Mouse (Mus musculus) left cerebral cortex, adult 2 months (tissue): ENCODE data around the gene Bicd1. TPM values are rescaled to one million over a fixed set of nuclear protein-coding genes. Genes with fewer than 3 reads are reported as not detected.
"Not testable (repeated sequence)": the region's sequence is repeated elsewhere in the genome, so short reads cannot be mapped to it uniquely, and the experiment has no call there.

ENCODE experiments used
- DNase-seq, 2 experiments: peaks; one replicate each; pipeline ENCODE4 v3.0.0; 2021 to 2022; ENCODE audit warnings: low spot score in 2 of 2, mixed read lengths in 1 of 2; ENCODE audit errors: extremely low spot score in 1 of 2
- H3K27ac ChIP-seq: fragments of 200-600 bp; 2 replicates; pipeline ENCODE4 v1.8.1; 2022
- H3K4me3 ChIP-seq: fragments of 200-600 bp; 2 replicates; pipeline ENCODE4 v1.8.1; 2022
- CTCF ChIP-seq: fragments of 200-600 bp; IDR thresholded peaks from 2 replicates; pipeline ENCODE4 v1.8.1; 2022; ENCODE audit warnings: antibody characterized with exemption, mild to moderate bottlenecking, moderate library complexity
- intact Hi-C: fragments of 180-260 bp; cut with DNase I; formaldehyde crosslinking; loops from one replicate; pipeline ENCODE4 v1.15.1; 2025
- total RNA-seq, 2 experiments: library from RNA; stranded (reverse); gene quantifications; 2 replicates each; pipeline ENCODE4 v1.2.3; 2021

The Bicd1 gene
- total RNA-seq, 2 experiments from 2014 or later, result 47.9 to 50.7 TPM

- DNase-seq, result no peak
- intact Hi-C loops, result no loop called here
- peak; percentile 44 for TF ChIP-seq CTCF
- Histone ChIP-seq H3K4me3 (no peak overlapping the region), H3K27ac (no peak overlapping the region)
Observed at GRCm38 (mm10) chr6:149439140-149439539, 30.5 kb downstream of the Bicd1 start.

- H3K4me3 ChIP-seq, result no peak overlapping the region
- intact Hi-C loops, result no loop called here
- H3K27ac ChIP-seq, result no peak overlapping the region
- no peak for TF ChIP-seq CTCF
- DNase-seq, result no peak
Observed at GRCm38 (mm10) chr6:149442884-149443283, 34.2 kb downstream of the Bicd1 start.

- TF ChIP-seq CTCF, result no peak
- intact Hi-C loops, result no loop called here
- DNase-seq, result no peak
- H3K27ac ChIP-seq, result no peak overlapping the region
- no peak overlapping the region for H3K4me3 ChIP-seq
Observed at GRCm38 (mm10) chr6:149445854-149446253, 37.2 kb downstream of the Bicd1 start.

GRCm38 (mm10) chr6:149457324-149457723 lies 48.6 kb downstream of the Bicd1 start:
- DNase-seq, result no peak
- intact Hi-C loops, result no loop called here
- TF ChIP-seq CTCF, result no peak
- H3K4me3 ChIP-seq, result no peak overlapping the region
- no peak overlapping the region for H3K27ac ChIP-seq

GRCm38 (mm10) chr6:149460971-149461370 lies 52.3 kb downstream of the Bicd1 start:
- Histone ChIP-seq H3K4me3 (no peak overlapping the region), H3K27ac (no peak overlapping the region)
- no peak for TF ChIP-seq CTCF
- DNase-seq, result no peak
- intact Hi-C loops, result no loop called here

GRCm38 (mm10) chr6:149471477-149471876 lies 62.8 kb downstream of the Bicd1 start:
- no peak overlapping the region for H3K4me3 ChIP-seq
- H3K27ac ChIP-seq, result no peak overlapping the region
- DNase-seq, result no peak
- intact Hi-C loops, result no loop called here
- TF ChIP-seq CTCF, result no peak

GRCm38 (mm10) chr6:149472441-149472840 lies 63.8 kb downstream of the Bicd1 start:
- intact Hi-C loops, DNase-seq, H3K27ac ChIP-seq, H3K4me3 ChIP-seq: not testable (repeated sequence)

- intact Hi-C loops, H3K4me3 ChIP-seq, H3K27ac ChIP-seq, DNase-seq: not testable (repeated sequence)
Observed at GRCm38 (mm10) chr6:149481868-149482267, 73.2 kb downstream of the Bicd1 start.

GRCm38 (mm10) chr6:149494662-149495061 lies 86.0 kb downstream of the Bicd1 start:
- intact Hi-C loops, result no loop called here
- no peak for TF ChIP-seq CTCF
- DNase-seq, result no peak
- Histone ChIP-seq H3K27ac (no peak overlapping the region), H3K4me3 (no peak overlapping the region)

GRCm38 (mm10) chr6:149495925-149496324 lies 87.2 kb downstream of the Bicd1 start:
- intact Hi-C loops, result no loop called here
- no peak overlapping the region for H3K27ac ChIP-seq
- no peak for TF ChIP-seq CTCF
- no peak overlapping the region for H3K4me3 ChIP-seq
- DNase-seq, result no peak

- peak; percentile 50 to 66 for DNase-seq
- no peak overlapping the region for H3K27ac ChIP-seq
- intact Hi-C loops, result no loop called here
- peak overlapping the region; percentile 58 for H3K4me3 ChIP-seq
- no peak for TF ChIP-seq CTCF
Observed at GRCm38 (mm10) chr6:149565720-149566498, 157.2 kb downstream of the Bicd1 start.

- TF ChIP-seq CTCF, result no peak
- H3K27ac ChIP-seq, result no peak overlapping the region
- intact Hi-C loops, result no loop called here
Observed at GRCm38 (mm10) chr6:149567219-149567618, 158.5 kb downstream of the Bicd1 start.

GRCm38 (mm10) chr6:149574288-149574687 lies 165.6 kb downstream of the Bicd1 start:
- intact Hi-C loops, result no loop called here
- no peak for DNase-seq
- no peak for TF ChIP-seq CTCF
- Histone ChIP-seq H3K27ac (peak overlapping the region; percentile 64), H3K4me3 (no peak overlapping the region)

More at GRCm38 (mm10) chr6:149567219-149567618, 158.5 kb downstream of the Bicd1 start:
- no peak overlapping the region for H3K4me3 ChIP-seq
- DNase-seq, result no peak
